Mouse (Mus musculus): ENCODE results near the gene Rasa2. TPM values are rescaled to one million over a fixed set of nuclear protein-coding genes. Genes with fewer than 3 reads are reported as not detected.
"Not testable (repeated sequence)": the region's sequence is repeated elsewhere in the genome, so short reads cannot be mapped to it uniquely, and the experiment has no call there.

Rasa2 gene
- polyA plus RNA-seq, 1 experiment from 2014 or later = 12.8 TPM

- DNase-seq (ENCODE audit: low spot score) = no peak
- no peaks in the 10 kb centered on the region for H3K27me3 ChIP-seq (ENCODE audit: low read depth, poor library complexity, severe bottlenecking)
- H3K4me3 ChIP-seq = no peak overlapping the region
- no peaks in the 10 kb centered on the region for H3K9me3 ChIP-seq (replicated peaks)
- peaks cover 32% of the 10 kb centered on the region for H3K36me3 ChIP-seq
- no peaks in the 10 kb centered on the region for H3K4me1 ChIP-seq
- 92% methylated on average over 6 of the region's 6 CpGs for WGBS
- H3K27ac ChIP-seq (replicated peaks) = no peak overlapping the region
These were observed 72.3 kb downstream of the Rasa2 start for GRCm38 (mm10) chr9:96559148-96559547.

GRCm38 (mm10) chr9:96558594-96558993, 72.8 kb downstream of the Rasa2 start:
- DNase-seq (ENCODE audit: low spot score) = no peak
- H3K27me3 ChIP-seq (ENCODE audit: low read depth, poor library complexity, severe bottlenecking) = no peaks in the 10 kb centered on the region
- no peaks in the 10 kb centered on the region for H3K4me1 ChIP-seq
- H3K4me3 ChIP-seq = no peak overlapping the region
- WGBS = 76% methylated on average over 1 of the region's 1 CpGs
- H3K27ac ChIP-seq (replicated peaks) = no peak overlapping the region
- no peaks in the 10 kb centered on the region for H3K9me3 ChIP-seq (replicated peaks)
- H3K36me3 ChIP-seq = peaks cover 26% of the 10 kb centered on the region

- no peak for DNase-seq (ENCODE audit: low spot score)
- H3K27me3 ChIP-seq (ENCODE audit: low read depth, poor library complexity, severe bottlenecking) = no peaks in the 10 kb centered on the region
- WGBS = 88% methylated on average over 1 of the region's 1 CpGs
These were observed 77.3 kb downstream of the Rasa2 start for GRCm38 (mm10) chr9:96554095-96554494.

GRCm38 (mm10) chr9:96545410-96545809, 86.0 kb downstream of the Rasa2 start:
- H3K27me3 ChIP-seq (ENCODE audit: low read depth, poor library complexity, severe bottlenecking) = no peaks in the 10 kb centered on the region
- H3K9me3 ChIP-seq (replicated peaks) = no peaks in the 10 kb centered on the region
- peaks cover 22% of the 10 kb centered on the region for H3K36me3 ChIP-seq
- H3K27ac ChIP-seq (replicated peaks) = no peak overlapping the region
- peaks cover 8% of the 10 kb centered on the region for H3K4me1 ChIP-seq
- no peak for DNase-seq (ENCODE audit: low spot score)
- no peak overlapping the region for H3K4me3 ChIP-seq
- 95% methylated on average over 13 of the region's 13 CpGs for WGBS

More at GRCm38 (mm10) chr9:96554095-96554494, 77.3 kb downstream of the Rasa2 start:
- Histone ChIP-seq H3K4me1 (no peaks in the 10 kb centered on the region), H3K4me3 (no peak overlapping the region), H3K27ac (replicated peaks) (no peak overlapping the region), H3K9me3 (replicated peaks) (no peaks in the 10 kb centered on the region), H3K36me3 (peaks cover 26% of the 10 kb centered on the region)

GRCm38 (mm10) chr9:96543643-96544640, 87.5 kb downstream of the Rasa2 start:
- no peaks in the 10 kb centered on the region for H3K9me3 ChIP-seq (replicated peaks)
- peak; percentile 75 for DNase-seq (ENCODE audit: low spot score)
- H3K27me3 ChIP-seq (ENCODE audit: low read depth, poor library complexity, severe bottlenecking) = no peaks in the 10 kb centered on the region
- peaks cover 22% of the 10 kb centered on the region for H3K36me3 ChIP-seq
- H3K4me3 ChIP-seq = peak overlapping the region; percentile 38
- peaks cover 8% of the 10 kb centered on the region for H3K4me1 ChIP-seq
- H3K27ac ChIP-seq (replicated peaks) = peak overlapping the region; percentile 24; the same call in 1 of the 2 replicates
- 25% methylated on average over 27 of the region's 27 CpGs for WGBS

GRCm38 (mm10) chr9:96538916-96539315, 92.5 kb downstream of the Rasa2 start:
- peaks cover 17% of the 10 kb centered on the region for H3K4me1 ChIP-seq
- H3K9me3 ChIP-seq (replicated peaks) = no peaks in the 10 kb centered on the region
- no peak overlapping the region for H3K4me3 ChIP-seq
- 66% methylated on average over 10 of the region's 10 CpGs for WGBS
- peaks cover 8% of the 10 kb centered on the region for H3K36me3 ChIP-seq
- H3K27ac ChIP-seq (replicated peaks) = no peak overlapping the region
- no peaks in the 10 kb centered on the region for H3K27me3 ChIP-seq (ENCODE audit: low read depth, poor library complexity, severe bottlenecking)
- DNase-seq (ENCODE audit: low spot score) = no peak

GRCm38 (mm10) chr9:96537615-96537919, 93.8 kb downstream of the Rasa2 start:
- Histone ChIP-seq H3K36me3 (peaks cover 7% of the 10 kb centered on the region), H3K4me3 (no peak overlapping the region), H3K27ac (replicated peaks) (no peak overlapping the region), H3K4me1 (peaks cover 12% of the 10 kb centered on the region), H3K9me3 (replicated peaks) (no peaks in the 10 kb centered on the region), H3K27me3 (ENCODE audit: low read depth, poor library complexity, severe bottlenecking) (no peaks in the 10 kb centered on the region)
- DNase-seq (ENCODE audit: low spot score) = no peak
- WGBS = 92% methylated on average over 6 of the region's 6 CpGs

- no peaks in the 10 kb centered on the region for H3K27me3 ChIP-seq (ENCODE audit: low read depth, poor library complexity, severe bottlenecking)
- no peaks in the 10 kb centered on the region for H3K9me3 ChIP-seq (replicated peaks)
- DNase-seq (ENCODE audit: low spot score) = peak; percentile 58
- H3K27ac ChIP-seq (replicated peaks) = peak overlapping the region; percentile 71
- 42% methylated on average over 37 of the region's 37 CpGs for WGBS
- H3K4me3 ChIP-seq = peak overlapping the region; percentile 45
- peaks cover 12% of the 10 kb centered on the region for H3K4me1 ChIP-seq
- H3K36me3 ChIP-seq = peaks cover 5% of the 10 kb centered on the region
These were observed 94.4 kb downstream of the Rasa2 start for GRCm38 (mm10) chr9:96536895-96537614.

GRCm38 (mm10) chr9:96536093-96536492, 95.3 kb downstream of the Rasa2 start:
- WGBS = 89% methylated on average over 4 of the region's 4 CpGs
- H3K27ac ChIP-seq (replicated peaks); H3K4me3 ChIP-seq; H3K9me3 ChIP-seq (replicated peaks); H3K27me3 ChIP-seq (ENCODE audit: low read depth, poor library complexity, severe bottlenecking); DNase-seq (ENCODE audit: low spot score); H3K36me3 ChIP-seq: not testable (repeated sequence)
- peaks cover 12% of the 10 kb centered on the region for H3K4me1 ChIP-seq

- no peak for DNase-seq (ENCODE audit: low spot score)
These were observed 96.0 kb downstream of the Rasa2 start for GRCm38 (mm10) chr9:96535431-96535830.

GRCm38 (mm10) chr9:96534256-96534655, 97.2 kb downstream of the Rasa2 start:
- Histone ChIP-seq H3K4me1 (peaks cover 12% of the 10 kb centered on the region), H3K36me3 (no peaks in the 10 kb centered on the region), H3K27me3 (ENCODE audit: low read depth, poor library complexity, severe bottlenecking) (no peaks in the 10 kb centered on the region), H3K4me3 (no peak overlapping the region), H3K27ac (replicated peaks) (no peak overlapping the region), H3K9me3 (replicated peaks) (no peaks in the 10 kb centered on the region)
- WGBS = 93% methylated on average over 4 of the region's 4 CpGs
- DNase-seq (ENCODE audit: low spot score) = no peak

More at GRCm38 (mm10) chr9:96535431-96535830, 96.0 kb downstream of the Rasa2 start:
- WGBS = 80% methylated on average over 6 of the region's 6 CpGs
- Histone ChIP-seq H3K4me3 (no peak overlapping the region), H3K36me3 (no peaks in the 10 kb centered on the region), H3K27ac (replicated peaks) (no peak overlapping the region), H3K4me1 (peaks cover 12% of the 10 kb centered on the region), H3K9me3 (replicated peaks) (no peaks in the 10 kb centered on the region), H3K27me3 (ENCODE audit: low read depth, poor library complexity, severe bottlenecking) (no peaks in the 10 kb centered on the region)

GRCm38 (mm10) chr9:96533476-96533875, 97.9 kb downstream of the Rasa2 start:
- Histone ChIP-seq H3K9me3 (replicated peaks) (no peaks in the 10 kb centered on the region), H3K27ac (replicated peaks) (no peak overlapping the region), H3K27me3 (ENCODE audit: low read depth, poor library complexity, severe bottlenecking) (no peaks in the 10 kb centered on the region), H3K4me1 (peaks cover 12% of the 10 kb centered on the region), H3K4me3 (no peak overlapping the region), H3K36me3 (no peaks in the 10 kb centered on the region)
- no peak for DNase-seq (ENCODE audit: low spot score)
- WGBS = 87% methylated on average over 6 of the region's 6 CpGs

GRCm38 (mm10) chr9:96532531-96532930, 98.9 kb downstream of the Rasa2 start:
- no peaks in the 10 kb centered on the region for H3K36me3 ChIP-seq
- 82% methylated on average over 4 of the region's 4 CpGs for WGBS

More at GRCm38 (mm10) chr9:96532531-96532930, 98.9 kb downstream of the Rasa2 start:
- H3K4me3 ChIP-seq = no peak overlapping the region
- peaks cover 12% of the 10 kb centered on the region for H3K4me1 ChIP-seq
- no peak for DNase-seq (ENCODE audit: low spot score)
- no peaks in the 10 kb centered on the region for H3K9me3 ChIP-seq (replicated peaks)
- no peak overlapping the region for H3K27ac ChIP-seq (replicated peaks)
- no peaks in the 10 kb centered on the region for H3K27me3 ChIP-seq (ENCODE audit: low read depth, poor library complexity, severe bottlenecking)

Measured in midbrain, embryonic 10.5 days (tissue).